Mouse (Mus musculus) layer of hippocampus, adult 2 months (tissue): ENCODE data around the gene Baiap2l1. TPM values are rescaled to one million over a fixed set of nuclear protein-coding genes. Genes with fewer than 3 reads are reported as not detected.

ENCODE experiments used
- DNase-seq, 2 experiments: peaks; one replicate each; pipeline ENCODE4 v3.0.0; 2022; ENCODE audit warnings: low spot score in 2 of 2
- H3K27ac ChIP-seq: fragments of 200-600 bp; 2 replicates; pipeline ENCODE4 v1.8.1; 2022
- H3K4me3 ChIP-seq: fragments of 200-600 bp; 2 replicates; pipeline ENCODE4 v1.8.1; 2022; ENCODE audit warnings: mild to moderate bottlenecking
- CTCF ChIP-seq: fragments of 200-600 bp; conservative IDR thresholded peaks from 2 replicates; pipeline ENCODE4 v1.8.1; 2022; ENCODE audit warnings: antibody characterized with exemption, mild to moderate bottlenecking, moderate library complexity
- total RNA-seq, 2 experiments: library from RNA; stranded (reverse); gene quantifications; 2 replicates each; pipeline ENCODE4 v1.2.3; 2021

Gene Baiap2l1
- total RNA-seq, 2 experiments from 2014 or later, result 0.46 to 0.49 TPM

DNA sequence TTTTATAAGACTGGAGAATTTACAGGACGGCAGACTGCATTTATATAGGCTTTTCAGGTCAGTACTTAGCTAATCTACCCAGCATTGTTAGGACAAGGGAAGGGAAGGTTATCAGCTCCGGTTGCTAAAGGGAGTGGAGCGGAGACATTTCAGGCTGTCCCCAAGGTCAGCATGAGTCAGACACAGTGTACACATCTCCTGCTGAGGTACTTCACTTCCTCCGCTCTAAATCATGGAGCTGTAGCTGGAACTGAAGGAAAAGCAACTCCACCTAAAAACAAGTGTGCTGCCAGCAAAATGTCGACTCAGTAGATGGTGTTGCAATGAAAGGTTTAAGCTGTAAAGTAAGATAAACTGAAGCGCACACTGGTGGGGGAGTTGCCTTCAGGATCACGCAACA, 36.2 kb downstream of the Baiap2l1 start:
- H3K27ac ChIP-seq, result no peak overlapping the region
- no peak for DNase-seq
- H3K4me3 ChIP-seq, result no peak overlapping the region
- TF ChIP-seq CTCF, result no peak

GRCm38 (mm10) chr5:144318286-144318685, 39.6 kb downstream of the Baiap2l1 start:
- TF ChIP-seq CTCF, result no peak
- no peak for DNase-seq
- H3K4me3 ChIP-seq, result no peak overlapping the region
- no peak overlapping the region for H3K27ac ChIP-seq

DNA sequence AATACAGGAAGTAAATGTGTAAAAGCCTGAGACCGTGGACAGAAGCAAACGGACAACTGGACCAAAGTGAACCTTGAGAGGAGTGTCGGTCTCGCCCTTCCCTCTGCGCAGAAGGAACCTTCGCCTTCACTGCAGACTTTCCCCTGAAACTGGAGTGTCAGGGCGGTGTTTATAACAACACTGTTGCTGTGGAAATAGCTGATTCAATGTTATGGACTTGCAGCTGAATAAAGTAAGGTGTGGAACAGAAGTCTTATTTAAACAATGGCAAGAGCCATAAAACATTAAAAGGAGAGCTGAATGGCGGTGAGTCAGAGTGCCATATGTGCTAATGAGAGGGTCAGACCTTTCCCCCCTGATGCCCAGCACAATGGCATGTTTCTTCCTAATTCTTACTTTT, 40.5 kb downstream of the Baiap2l1 start:
- H3K27ac ChIP-seq, result no peak overlapping the region
- H3K4me3 ChIP-seq, result no peak overlapping the region
- DNase-seq, result no peak
- no peak for TF ChIP-seq CTCF

DNA sequence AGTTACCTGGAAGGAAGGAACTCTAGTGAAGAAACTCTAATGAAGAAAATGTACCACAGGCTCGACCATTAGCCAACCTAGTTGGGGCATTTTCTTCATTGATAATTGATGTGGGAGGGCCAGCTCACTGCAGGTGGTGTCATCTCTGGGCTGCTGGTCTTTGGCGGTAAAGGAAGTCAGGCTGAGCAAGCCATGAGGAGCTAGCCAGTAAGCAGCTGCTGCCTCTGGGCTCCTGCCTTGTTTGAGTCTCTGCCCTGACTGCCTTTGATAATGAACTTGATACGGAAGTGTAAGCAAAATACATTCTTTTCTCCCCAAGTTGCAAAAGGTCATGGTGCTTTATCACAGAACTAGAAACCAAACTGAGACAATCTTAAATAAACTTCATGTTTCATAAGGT, 41.5 kb downstream of the Baiap2l1 start:
- no peak for DNase-seq
- Histone ChIP-seq H3K27ac (no peak overlapping the region), H3K4me3 (no peak overlapping the region)
- TF ChIP-seq CTCF, result no peak

GRCm38 (mm10) chr5:144314731-144315494, 43.0 kb downstream of the Baiap2l1 start:
- no peak overlapping the region for H3K27ac ChIP-seq
- no peak for TF ChIP-seq CTCF
- no peak overlapping the region for H3K4me3 ChIP-seq
- no peak for DNase-seq

DNA sequence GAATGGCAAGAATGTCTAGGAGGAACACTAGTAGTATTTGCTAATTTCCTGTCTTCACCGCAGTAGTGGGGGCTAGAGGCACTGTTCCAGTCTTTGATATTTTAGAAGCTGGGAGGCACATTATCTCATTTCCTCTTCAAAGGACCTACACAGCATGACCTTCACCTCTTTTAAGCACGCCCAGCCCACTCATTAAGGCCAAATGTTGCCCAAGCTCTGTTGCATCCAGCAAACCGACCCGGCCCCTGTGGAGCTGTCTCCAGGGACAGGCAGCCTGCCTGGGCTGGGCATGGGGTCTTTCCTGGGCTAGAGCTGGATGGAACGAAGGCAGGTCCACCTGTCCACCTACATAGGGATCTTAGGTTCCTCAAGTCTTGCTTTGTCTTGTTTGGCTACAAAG, 44.6 kb downstream of the Baiap2l1 start:
- no peak for DNase-seq
- no peak for TF ChIP-seq CTCF
- H3K27ac ChIP-seq, result no peak overlapping the region
- H3K4me3 ChIP-seq, result no peak overlapping the region

DNA sequence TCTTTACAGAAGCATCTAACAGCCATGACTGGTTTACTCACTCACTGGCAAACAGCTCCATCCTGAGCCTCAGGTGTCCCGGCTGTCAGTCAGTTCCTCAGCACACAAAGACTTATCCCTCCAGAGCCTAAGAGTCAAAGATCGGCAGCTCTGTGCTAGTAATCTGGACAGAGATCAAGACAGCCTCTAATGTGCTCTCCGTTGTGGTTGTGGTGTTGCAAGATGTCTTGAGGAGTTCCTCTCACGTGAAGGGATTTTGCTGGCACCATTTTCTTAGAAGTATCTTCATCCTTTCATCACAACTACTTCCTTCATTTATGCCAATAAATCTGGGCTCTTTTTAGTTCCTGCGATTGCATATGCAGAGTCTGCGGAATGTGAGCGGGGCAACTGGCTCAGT, 45.7 kb downstream of the Baiap2l1 start:
- H3K4me3 ChIP-seq, result no peak overlapping the region
- no peak for TF ChIP-seq CTCF
- DNase-seq, result no peak
- no peak overlapping the region for H3K27ac ChIP-seq

GRCm38 (mm10) chr5:144308929-144309328, 49.0 kb downstream of the Baiap2l1 start:
- no peak for DNase-seq
- TF ChIP-seq CTCF, result no peak
- no peak overlapping the region for H3K27ac ChIP-seq

DNA sequence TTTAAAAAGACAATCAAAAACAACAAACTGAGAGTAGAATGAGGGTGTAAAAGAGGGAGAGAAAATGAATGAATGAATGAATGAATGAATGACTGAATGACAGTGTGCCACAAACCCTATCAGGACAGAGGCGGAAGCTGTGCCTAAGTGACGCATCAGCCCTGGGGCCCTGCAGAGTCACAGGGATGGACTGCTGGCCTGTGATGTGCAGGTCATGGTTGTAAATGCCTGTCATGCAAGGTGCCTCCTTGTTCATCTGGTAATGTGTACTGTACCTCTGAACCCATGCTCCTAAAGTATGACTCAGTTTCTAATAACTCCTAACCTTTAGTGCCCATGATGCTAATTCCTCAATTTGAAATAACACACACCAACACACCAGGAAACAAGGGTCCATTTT, 54.8 kb downstream of the Baiap2l1 start:
- Histone ChIP-seq H3K27ac (no peak overlapping the region), H3K4me3 (no peak overlapping the region)
- TF ChIP-seq CTCF, result no peak
- DNase-seq, result no peak

More at GRCm38 (mm10) chr5:144308929-144309328, 49.0 kb downstream of the Baiap2l1 start:
- no peak overlapping the region for H3K4me3 ChIP-seq

GRCm38 (mm10) chr5:144296090-144296604, 61.8 kb downstream of the Baiap2l1 start:
- no peak overlapping the region for H3K4me3 ChIP-seq
- TF ChIP-seq CTCF, result no peak
- no peak for DNase-seq
- no peak overlapping the region for H3K27ac ChIP-seq

GRCm38 (mm10) chr5:144295357-144295756, 62.6 kb downstream of the Baiap2l1 start:
- no peak for DNase-seq
- TF ChIP-seq CTCF, result no peak
- Histone ChIP-seq H3K4me3 (no peak overlapping the region), H3K27ac (no peak overlapping the region)

GRCm38 (mm10) chr5:144294908-144295307, 63.0 kb downstream of the Baiap2l1 start:
- H3K4me3 ChIP-seq, result no peak overlapping the region
- no peak overlapping the region for H3K27ac ChIP-seq
- TF ChIP-seq CTCF, result no peak
- DNase-seq, result no peak

GRCm38 (mm10) chr5:144289769-144290440, 68.0 kb downstream of the Baiap2l1 start:
- DNase-seq, result peak in 1 of 2 experiments; percentile 42
- H3K27ac ChIP-seq, result peak overlapping the region; percentile 48; the same call in 1 of the 2 replicates
- H3K4me3 ChIP-seq, result no peak overlapping the region
- no peak for TF ChIP-seq CTCF

GRCm38 (mm10) chr5:144288391-144288790, 69.5 kb downstream of the Baiap2l1 start:
- no peak for DNase-seq
- Histone ChIP-seq H3K27ac (no peak overlapping the region), H3K4me3 (no peak overlapping the region)
- TF ChIP-seq CTCF, result no peak
